Mouse (Mus musculus): ENCODE results near the gene Gm43720.

Gene Gm43720

DNA sequence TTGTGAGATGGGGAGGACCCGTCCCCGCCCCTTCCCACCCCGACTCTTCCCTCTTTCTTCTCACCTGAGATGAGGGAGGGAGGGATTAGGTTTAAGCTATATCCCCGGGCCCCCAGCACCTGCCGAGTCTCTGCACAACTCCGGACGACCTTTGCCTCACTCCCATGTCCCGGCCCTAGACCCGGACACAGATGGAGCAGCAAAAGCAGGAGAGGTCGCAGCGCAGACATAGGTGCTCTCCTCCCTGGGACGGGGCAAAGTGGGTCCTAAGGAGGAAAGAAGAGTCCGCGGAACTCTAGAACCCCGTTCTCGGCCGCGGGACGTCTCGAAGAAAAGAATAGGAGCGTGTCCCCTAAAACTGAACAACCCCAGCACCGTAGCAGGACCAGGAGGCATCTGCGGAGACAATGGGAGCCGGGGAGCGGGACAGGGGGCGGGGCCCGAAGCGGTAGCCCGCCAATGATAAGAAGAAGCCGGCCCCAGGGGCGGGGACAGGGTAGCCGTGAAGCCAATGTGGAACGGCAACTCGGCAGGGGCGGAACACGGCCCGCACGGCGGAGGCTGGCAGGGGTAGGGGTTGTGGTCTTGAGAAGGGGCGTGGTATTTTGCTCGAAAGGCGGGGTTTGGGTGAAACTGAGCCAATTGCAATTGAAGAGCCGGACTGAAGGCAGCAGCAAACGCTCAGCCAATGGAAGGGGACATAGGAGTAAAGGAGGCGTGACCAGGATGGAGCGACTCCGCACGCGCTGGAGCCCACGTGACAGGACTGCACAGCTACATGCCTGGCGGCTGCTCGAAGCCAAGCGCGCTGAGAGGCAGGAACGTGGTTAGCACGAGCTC, at the start of gene Gm43720, which contains the start of the genes Gpc2 and Stag3:
Gene Gm43720 (minus strand): TSS at position 374 of the 840 bp plus-strand sequence.
Gene Gpc2 (minus strand): TSS at position 421 of the 840 bp plus-strand sequence.
Gene Stag3 (plus strand): TSS at position 656 of the 840 bp plus-strand sequence.
- DNase-seq (ENCODE audit: extremely low read depth, insufficient read length, low spot score) = no peak

- DNase-seq (ENCODE audit: extremely low read depth, insufficient read length, low spot score) = no peak
These were observed 33.0 kb upstream of the Gm43720 start for GRCm38 (mm10) chr5:138312795-138313194.

DNA sequence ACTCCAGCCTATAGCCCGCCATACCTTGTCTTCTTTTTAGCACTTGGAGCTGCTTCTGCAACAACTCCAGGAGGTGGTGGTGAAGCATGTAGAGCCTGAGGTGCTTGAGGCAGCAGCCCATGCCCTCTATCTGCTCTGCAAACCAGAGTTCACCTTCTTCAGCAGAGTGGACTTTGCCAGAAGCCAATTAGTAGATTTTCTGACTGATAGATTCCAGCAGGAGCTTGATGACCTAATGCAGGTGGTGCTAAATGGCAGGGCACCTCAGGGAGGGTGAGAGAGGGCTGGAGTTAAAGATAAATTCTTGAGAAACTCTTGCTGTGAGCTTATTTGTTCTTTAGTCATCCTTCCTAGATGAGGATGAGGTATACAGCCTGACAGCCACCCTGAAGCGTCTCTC, 19.9 kb upstream of the Gm43720 start:
- no peak for DNase-seq (ENCODE audit: extremely low read depth, insufficient read length, low spot score)

- no peak for DNase-seq (ENCODE audit: extremely low read depth, insufficient read length, low spot score)
These were observed 14.4 kb upstream of the Gm43720 start for GRCm38 (mm10) chr5:138294158-138294557.

- DNase-seq (ENCODE audit: extremely low read depth, insufficient read length, low spot score) = no peak
These were observed 11.9 kb upstream of the Gm43720 start for GRCm38 (mm10) chr5:138291638-138292037.

DNA sequence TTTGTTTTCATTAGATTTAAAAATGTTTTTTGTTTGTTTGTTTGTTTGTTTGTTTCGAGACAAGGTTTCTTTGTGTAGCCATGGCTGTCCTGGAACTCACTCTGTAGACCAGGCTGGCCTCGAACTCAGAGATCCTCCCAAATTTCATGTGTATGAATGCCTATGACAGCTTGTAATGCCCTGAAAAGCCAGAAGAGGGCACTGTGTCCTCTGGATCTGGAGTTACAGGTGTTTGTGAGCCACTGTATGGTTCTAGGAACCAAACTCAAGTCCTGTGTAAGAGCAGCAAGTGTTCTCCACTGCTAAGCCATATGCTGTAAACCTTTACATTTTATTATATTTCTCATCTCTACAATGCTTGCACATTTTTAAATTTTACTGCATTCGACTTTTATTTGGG, 8.1 kb upstream of the Gm43720 start:
- no peak for DNase-seq (ENCODE audit: extremely low read depth, insufficient read length, low spot score)

GRCm38 (mm10) chr5:138283540-138283939, 3.8 kb upstream of the Gm43720 start:
- DNase-seq (ENCODE audit: extremely low read depth, insufficient read length, low spot score) = no peak

GRCm38 (mm10) chr5:138281798-138282197, 2.0 kb upstream of the Gm43720 start:
- DNase-seq (ENCODE audit: extremely low read depth, insufficient read length, low spot score) = no peak

- no peak for DNase-seq (ENCODE audit: extremely low read depth, insufficient read length, low spot score)
These were observed 1.1 kb upstream of the Gm43720 start for GRCm38 (mm10) chr5:138280829-138281228.

GRCm38 (mm10) chr5:138280425-138280768, 639 bp upstream of the Gm43720 start:
- no peak for DNase-seq (ENCODE audit: extremely low read depth, insufficient read length, low spot score)

GRCm38 (mm10) chr5:138277994-138278393, 1.8 kb downstream of the Gm43720 start:
- DNase-seq (ENCODE audit: extremely low read depth, insufficient read length, low spot score) = no peak

GRCm38 (mm10) chr5:138275216-138276050, 4.3 kb downstream of the Gm43720 start:
- no peak for DNase-seq (ENCODE audit: extremely low read depth, insufficient read length, low spot score)

- no peak for DNase-seq (ENCODE audit: extremely low read depth, insufficient read length, low spot score)
These were observed 5.6 kb downstream of the Gm43720 start for GRCm38 (mm10) chr5:138274186-138274585.

- DNase-seq (ENCODE audit: extremely low read depth, insufficient read length, low spot score) = no peak
These were observed 7.3 kb downstream of the Gm43720 start, which contains the start of gene Gal3st4 for GRCm38 (mm10) chr5:138272409-138272923. TSS of gene Gal3st4 (minus strand) at chr5:138272840.

DNA sequence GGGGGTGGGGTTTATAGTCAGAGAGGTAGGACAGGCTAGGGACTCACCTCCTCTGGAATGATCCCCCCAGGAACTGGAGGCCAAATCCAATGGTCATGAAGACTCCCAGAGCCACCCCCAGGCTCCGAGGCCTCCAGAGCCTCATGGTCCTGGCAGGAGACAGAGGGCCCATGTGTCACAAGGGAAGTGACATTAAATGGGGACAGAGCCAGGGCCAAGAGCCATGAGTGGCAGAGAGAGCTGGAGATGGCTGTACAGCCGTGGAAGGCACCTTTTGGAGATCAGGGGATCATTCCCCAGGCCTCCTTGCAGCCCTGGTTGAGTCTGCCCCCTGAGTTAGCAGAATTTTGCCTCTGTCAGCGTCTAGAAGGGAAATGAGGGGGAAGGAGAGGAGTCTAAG, 8.5 kb downstream of the Gm43720 start:
- no peak for DNase-seq (ENCODE audit: extremely low read depth, insufficient read length, low spot score)

GRCm38 (mm10) chr5:138268980-138269379, 10.8 kb downstream of the Gm43720 start:
- no peak for DNase-seq (ENCODE audit: extremely low read depth, insufficient read length, low spot score)

GRCm38 (mm10) chr5:138267114-138267513, 12.6 kb downstream of the Gm43720 start:
- DNase-seq (ENCODE audit: extremely low read depth, insufficient read length, low spot score) = no peak

- no peak for DNase-seq (ENCODE audit: extremely low read depth, insufficient read length, low spot score)
These were observed 14.0 kb downstream of the Gm43720 start for GRCm38 (mm10) chr5:138265712-138266111.

- no peak for DNase-seq (ENCODE audit: extremely low read depth, insufficient read length, low spot score)
These were observed 15.6 kb downstream of the Gm43720 start for GRCm38 (mm10) chr5:138264207-138264578.

GRCm38 (mm10) chr5:138263260-138264206, 16.2 kb downstream of the Gm43720 start, which contains the start of gene BC037034:
TSS of gene BC037034 (minus strand) at chr5:138264033.
- peak; percentile 87 for DNase-seq (ENCODE audit: extremely low read depth, insufficient read length, low spot score)
